Mouse (Mus musculus) MEL (cell line): ENCODE results near the gene Spaca9. TPM values are rescaled to one million over a fixed set of nuclear protein-coding genes. Genes with fewer than 3 reads are reported as not detected.

ENCODE experiments used
- DNase-seq: peaks from one replicate; pipeline ENCODE4 v3.0.0; 2011; ENCODE audit warnings: low read depth, low spot score
- H3K27ac ChIP-seq: 2 replicates; pipeline ENCODE4 v1.5.1; 2012; ENCODE audit warnings: low read depth, mild to moderate bottlenecking, control low read depth, low read length, moderate library complexity; ENCODE audit not compliant: control insufficient read depth
- H3K27me3 ChIP-seq, 2 experiments: fragments of 150-350 bp in 1 of 2; sonication (generic) in 1 of 2; 2 replicates each; pipeline ENCODE4 v1.6.1; 2012; ENCODE audit warnings: low read length in 2 of 2, mild to moderate bottlenecking in 2 of 2, improper control_type of control experiment in 1 of 2, moderate library complexity in 1 of 2; ENCODE audit not compliant: insufficient read depth in 2 of 2, control insufficient read depth in 1 of 2
- H3K36me3 ChIP-seq, 2 experiments: 2 replicates each; pipeline ENCODE4 v1.6.1; 2012 to 2014; ENCODE audit warnings: low read length in 2 of 2, improper control_type of control experiment in 1 of 2, inconsistent platforms in 1 of 2, mild to moderate bottlenecking in 1 of 2; ENCODE audit not compliant: insufficient read depth in 2 of 2, control insufficient read depth in 1 of 2
- H3K4me1 ChIP-seq, 2 experiments: fragments of 150-350 bp in 1 of 2; sonication (generic) in 1 of 2; 2 replicates each; pipeline ENCODE4 v1.6.1; 2012; ENCODE audit warnings: low read length in 2 of 2, improper control_type of control experiment in 1 of 2, mild to moderate bottlenecking in 1 of 2; ENCODE audit not compliant: insufficient read depth in 2 of 2, control insufficient read depth in 1 of 2
- H3K4me3 ChIP-seq, 2 experiments: fragments of 150-350 bp in 1 of 2; sonication (generic) in 1 of 2; 2 replicates each; pipeline ENCODE4 v1.5.1; 2012; ENCODE audit warnings: low read depth in 2 of 2, low read length in 2 of 2, mild to moderate bottlenecking in 2 of 2, moderate library complexity in 2 of 2, control low read depth in 1 of 2, improper control_type of control experiment in 1 of 2; ENCODE audit not compliant: control insufficient read depth in 1 of 2, insufficient read depth in 1 of 2
- H3K79me2 ChIP-seq: 2 replicates; pipeline ENCODE4 v1.6.1; 2012; ENCODE audit warnings: mild to moderate bottlenecking, low read length, moderate library complexity; ENCODE audit not compliant: control insufficient read depth, poor library complexity, insufficient read depth
- H3K9ac ChIP-seq: 2 replicates; pipeline ENCODE4 v1.6.1; 2012; ENCODE audit warnings: low read depth, mild to moderate bottlenecking, control low read depth, low read length, moderate library complexity; ENCODE audit not compliant: control insufficient read depth, poor library complexity, severe bottlenecking
- H3K9me3 ChIP-seq: fragments of 150-350 bp; sonication (generic); replicated peaks from 2 replicates; pipeline ENCODE4 v1.6.1; 2012; ENCODE audit warnings: mild to moderate bottlenecking, low read length, improper control_type of control experiment, moderate library complexity; ENCODE audit not compliant: insufficient read depth
- E2F4 ChIP-seq: IDR thresholded peaks from 2 replicates; pipeline ENCODE4 v1.6.1; 2011; ENCODE audit warnings: low read depth, low read length, improper control_type of control experiment, borderline replicate concordance
- RAD21 ChIP-seq: IDR thresholded peaks from 2 replicates; pipeline ENCODE4 v1.6.1; 2011; ENCODE audit warnings: mild to moderate bottlenecking, low read depth, low read length, improper control_type of control experiment
- TBP ChIP-seq: IDR thresholded peaks from 2 replicates; pipeline ENCODE4 v1.8.0; 2011; ENCODE audit warnings: low read depth, low read length, improper control_type of control experiment
- ZKSCAN1 ChIP-seq: IDR thresholded peaks from 2 replicates; pipeline ENCODE4 v1.6.1; 2012; ENCODE audit warnings: low read depth, mild to moderate bottlenecking, inconsistent platforms, low read length, improper control_type of control experiment, moderate library complexity
- polyA plus RNA-seq, 2 experiments: library from polyadenylated mRNA; stranded (reverse) in 1 of 2; unstranded in 1 of 2; fragments of >175 nt in 1 of 2; fragments of >200 nt in 1 of 2; gene quantifications; 2 replicates each; pipeline versions ENCODE4 v1.2.1 to v1.2.4; 2012; ENCODE audit warnings: low replicate concordance in 2 of 2, low read depth in 1 of 2; ENCODE audit not compliant: insufficient read length in 2 of 2, insufficient read depth in 1 of 2, missing spikeins in 1 of 2
- total RNA-seq: library from RNA; depleted of rRNA; stranded (reverse); fragments of 300-350 nt; gene quantifications from 2 replicates; pipeline ENCODE4 v1.2.3, GENCODE M21; 2012; rRNA removed

Spaca9 gene
- total and polyA plus RNA-seq, 3 experiments, result 0.92 to 5.4 TPM; not detected in 1

DNA sequence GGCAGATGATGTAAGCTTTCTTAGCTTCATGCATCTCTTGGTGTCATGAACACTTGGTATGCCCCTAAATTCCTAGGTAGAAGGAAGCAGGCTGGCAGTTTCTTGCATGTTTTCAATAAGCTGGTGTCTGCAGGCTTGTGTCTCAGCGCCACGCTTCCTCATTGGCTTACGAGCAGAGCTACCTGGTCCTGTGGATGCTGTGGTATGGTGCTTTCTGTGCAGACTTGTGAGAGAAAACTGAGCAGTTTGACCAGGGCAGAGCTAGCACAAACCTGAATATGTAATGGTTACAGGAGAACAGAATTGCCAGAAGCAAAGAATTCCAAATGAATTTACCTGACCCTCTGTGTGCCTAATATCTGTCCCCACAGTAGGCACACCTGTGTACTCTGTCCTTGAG lies 56.4 kb downstream of the Spaca9 start:
- no peak for TF ChIP-seq ZKSCAN1
- TF ChIP-seq RAD21, result no peak
- no peak for TF ChIP-seq E2F4
- no peak for TF ChIP-seq TBP
- H3K27ac ChIP-seq, result no peak overlapping the region

More for the DNA sequence above, 56.4 kb downstream of the Spaca9 start:
- peaks cover 29% of the 10 kb centered on the region for H3K79me2 ChIP-seq
- no peak overlapping the region for H3K4me3 ChIP-seq
- H3K36me3 ChIP-seq, result peaks cover 0 to 19% of the 10 kb centered on the region in 2 experiments; a peak in 2 of 4 replicates
- H3K27me3 ChIP-seq, result no peaks in the 10 kb centered on the region
- no peak for DNase-seq
- H3K4me1 ChIP-seq, result peaks cover 6 to 14% of the 10 kb centered on the region in 2 experiments
- no peaks in the 10 kb centered on the region for H3K9me3 ChIP-seq
- H3K9ac ChIP-seq, result no peak overlapping the region

Other genes starting within 250 kb of the Spaca9 start
- gene 1700007K13Rik, start 233.4 kb downstream of the Spaca9 start, total RNA-seq, result not detected in 2 replicates
- not detected for gene 1700007K13Rik, start 233.4 kb downstream of the Spaca9 start, polyA plus RNA-seq
- gene Mrps2, start 231.7 kb downstream of the Spaca9 start, total RNA-seq, result 26.5 and 30.5 TPM in 2 replicates
- gene Mrps2, start 231.7 kb downstream of the Spaca9 start, polyA plus RNA-seq, result 10 to 100 TPM; 70.3 to 71.4 TPM
- not detected in 2 replicates for gene Gbgt1, start 202.8 kb downstream of the Spaca9 start, total RNA-seq
- gene Gbgt1, start 202.8 kb downstream of the Spaca9 start, polyA plus RNA-seq, result under 1 TPM in 1 of 2 experiments, not detected in 1; 0.11 TPM
- gene Gm10134, start 193.6 kb downstream of the Spaca9 start, total RNA-seq, result not detected in 2 replicates
- gene Gm10134, start 193.6 kb downstream of the Spaca9 start, polyA plus RNA-seq, result not detected
- gene Ralgds, start 186.6 kb downstream of the Spaca9 start, total RNA-seq, result 4.7 and 5.0 TPM in 2 replicates
- gene Ralgds, start 186.6 kb downstream of the Spaca9 start, polyA plus RNA-seq, result 10 to 100 TPM in 1 of 2 experiments, not detected in 1; 11.0 TPM
- gene Cel, start 136.3 kb downstream of the Spaca9 start, total RNA-seq, result not detected in 2 replicates
- not detected for gene Cel, start 136.3 kb downstream of the Spaca9 start, polyA plus RNA-seq
- 20.3 and 22.5 TPM in 2 replicates for gene Gtf3c5, start 116.0 kb downstream of the Spaca9 start, total RNA-seq
- gene Gtf3c5, start 116.0 kb downstream of the Spaca9 start, polyA plus RNA-seq, result 10 to 100 TPM in 1 of 2 experiments, not detected in 1; 50.2 TPM
- 75.1 and 82.9 TPM in 2 replicates for gene Gfi1b, start 77.7 kb downstream of the Spaca9 start, total RNA-seq
- 100 to 1,000 TPM; 194 to 277 TPM for gene Gfi1b, start 77.7 kb downstream of the Spaca9 start, polyA plus RNA-seq
- gene Tsc1, start 58.5 kb downstream of the Spaca9 start, total RNA-seq, result 7.5 and 8.0 TPM in 2 replicates
- gene Tsc1, start 58.5 kb downstream of the Spaca9 start, polyA plus RNA-seq, result 10 to 100 TPM in 1 of 2 experiments, not detected in 1; 16.4 TPM
- gene Ak8, start 437 bp upstream of the Spaca9 start, total RNA-seq, result 0.49 and 1.5 TPM in 2 replicates
- 1 to 10 TPM in 1 of 2 experiments, not detected in 1; 2.6 TPM for gene Ak8, start 437 bp upstream of the Spaca9 start, polyA plus RNA-seq
- 34.7 and 37.4 TPM in 2 replicates for gene Gtf3c4, start 140.6 kb upstream of the Spaca9 start, total RNA-seq
- gene Gtf3c4, start 140.6 kb upstream of the Spaca9 start, polyA plus RNA-seq, result 10 to 100 TPM in 1 of 2 experiments, not detected in 1; 28.3 TPM
- 22.8 and 26.0 TPM in 2 replicates for gene Ddx31, start 140.7 kb upstream of the Spaca9 start, total RNA-seq
- gene Ddx31, start 140.7 kb upstream of the Spaca9 start, polyA plus RNA-seq, result 10 to 100 TPM in 1 of 2 experiments, not detected in 1; 20.9 TPM
- gene Barhl1, start 216.9 kb upstream of the Spaca9 start, total RNA-seq, result 0.10 and 0.15 TPM in 2 replicates
- under 1 TPM in 1 of 2 experiments, not detected in 1; 0.47 TPM for gene Barhl1, start 216.9 kb upstream of the Spaca9 start, polyA plus RNA-seq